Mouse (Mus musculus): Measurements from ENCODE around the gene Olfr508. TPM values are rescaled to one million over a fixed set of nuclear protein-coding genes. Genes with fewer than 3 reads are reported as not detected.
"Not testable (repeated sequence)": the region's sequence is repeated elsewhere in the genome, so short reads cannot be mapped to it uniquely, and the experiment has no call there.

Olfr508 gene
- polyA plus RNA-seq (2015; fragmentation: Nextera tagmentation; extraction: Ambion mirVana): not detected in 2 replicates

- H3K9ac ChIP-seq (replicated peaks): no peak within 1 kb of the TSS
- no peak within 1 kb of the TSS for H3K27ac ChIP-seq
- H3K27me3 ChIP-seq: no peaks in the 10 kb centered on the region
- H3K36me3 ChIP-seq: no peaks in the 10 kb centered on the region
- H3K4me2 ChIP-seq (replicated peaks): no peak within 1 kb of the TSS
- no peaks in the 10 kb centered on the region for H3K9me3 ChIP-seq
- H3K4me1 ChIP-seq (replicated peaks): no peaks in the 10 kb centered on the region
- ATAC-seq: no peak
- 89% methylated on average over 3 of the region's 3 CpGs for WGBS
- no peak within 1 kb of the TSS for H3K4me3 ChIP-seq (replicated peaks)
Observed at GRCm38 (mm10) chr7:108629694-108630093, at the start of gene Olfr508. Gene Olfr508 (plus strand): TSS chr7:108629994.

GRCm38 (mm10) chr7:108589797-108590196, 40.0 kb upstream of the Olfr508 start:
- WGBS: 88% methylated on average over 1 of the region's 1 CpGs
- no peaks in the 10 kb centered on the region for H3K36me3 ChIP-seq
- ATAC-seq: no peak
- no peak overlapping the region for H3K4me3 ChIP-seq (replicated peaks)
- no peaks in the 10 kb centered on the region for H3K4me1 ChIP-seq (replicated peaks)
- H3K9ac ChIP-seq (replicated peaks): no peak overlapping the region
- no peaks in the 10 kb centered on the region for H3K27me3 ChIP-seq
- no peaks in the 10 kb centered on the region for H3K9me3 ChIP-seq
- H3K4me2 ChIP-seq (replicated peaks): no peak overlapping the region
- H3K27ac ChIP-seq: no peak overlapping the region

- not testable (repeated sequence) for H3K27ac ChIP-seq
- WGBS: 73% methylated on average over 3 of the region's 3 CpGs
Observed at GRCm38 (mm10) chr7:108601916-108602315, 27.9 kb upstream of the Olfr508 start.

GRCm38 (mm10) chr7:108610487-108610886, 19.3 kb upstream of the Olfr508 start, which contains the start of gene Olfr506:
Gene Olfr506 (plus strand): TSS chr7:108610787.
- Histone ChIP-seq H3K4me1 (replicated peaks) (no peaks in the 10 kb centered on the region), H3K4me2 (replicated peaks) (no peak within 1 kb of the TSS), H3K27ac (no peak within 1 kb of the TSS), H3K4me3 (replicated peaks) (no peak within 1 kb of the TSS), H3K9me3 (no peaks in the 10 kb centered on the region), H3K9ac (replicated peaks) (no peak within 1 kb of the TSS), H3K36me3 (no peaks in the 10 kb centered on the region), H3K27me3 (no peaks in the 10 kb centered on the region)
- no peak for ATAC-seq

More at GRCm38 (mm10) chr7:108601916-108602315, 27.9 kb upstream of the Olfr508 start:
- not testable (repeated sequence) for H3K4me3 ChIP-seq (replicated peaks); H3K36me3 ChIP-seq; H3K27me3 ChIP-seq; H3K4me1 ChIP-seq (replicated peaks); H3K9me3 ChIP-seq; H3K4me2 ChIP-seq (replicated peaks); H3K9ac ChIP-seq (replicated peaks); ATAC-seq

- no peak overlapping the region for H3K4me3 ChIP-seq (replicated peaks)
- no peak overlapping the region for H3K4me2 ChIP-seq (replicated peaks)
- 78% methylated on average over 2 of the region's 2 CpGs for WGBS
- H3K27me3 ChIP-seq: no peaks in the 10 kb centered on the region
- no peak overlapping the region for H3K9ac ChIP-seq (replicated peaks)
- H3K9me3 ChIP-seq: no peaks in the 10 kb centered on the region
- no peak for ATAC-seq
- H3K36me3 ChIP-seq: no peaks in the 10 kb centered on the region
- H3K4me1 ChIP-seq (replicated peaks): no peaks in the 10 kb centered on the region
- no peak overlapping the region for H3K27ac ChIP-seq
Observed at GRCm38 (mm10) chr7:108614110-108614509, 15.7 kb upstream of the Olfr508 start.

- H3K27ac ChIP-seq; H3K9ac ChIP-seq (replicated peaks); H3K27me3 ChIP-seq; ATAC-seq; H3K4me3 ChIP-seq (replicated peaks); H3K4me1 ChIP-seq (replicated peaks); H3K36me3 ChIP-seq; H3K9me3 ChIP-seq; H3K4me2 ChIP-seq (replicated peaks): not testable (repeated sequence)
- 46% methylated on average over 3 of the region's 3 CpGs for WGBS
Observed at GRCm38 (mm10) chr7:108616781-108617180, 13.0 kb upstream of the Olfr508 start.

GRCm38 (mm10) chr7:108621514-108621913, 8.3 kb upstream of the Olfr508 start, which contains the start of gene Olfr507:
Gene Olfr507 (plus strand): TSS chr7:108621814.
- Histone ChIP-seq H3K4me2 (replicated peaks) (no peak within 1 kb of the TSS), H3K27me3 (no peaks in the 10 kb centered on the region), H3K4me3 (replicated peaks) (no peak within 1 kb of the TSS), H3K9me3 (no peaks in the 10 kb centered on the region), H3K27ac (no peak within 1 kb of the TSS), H3K36me3 (no peaks in the 10 kb centered on the region), H3K4me1 (replicated peaks) (no peaks in the 10 kb centered on the region), H3K9ac (replicated peaks) (no peak within 1 kb of the TSS)
- ATAC-seq: no peak
- WGBS: 82% methylated on average over 2 of the region's 2 CpGs

- no peaks in the 10 kb centered on the region for H3K9me3 ChIP-seq
- H3K4me3 ChIP-seq (replicated peaks): no peak within 1 kb of the TSS
- H3K36me3 ChIP-seq: no peaks in the 10 kb centered on the region
- H3K4me1 ChIP-seq (replicated peaks): no peaks in the 10 kb centered on the region
- H3K4me2 ChIP-seq (replicated peaks): no peak within 1 kb of the TSS
- no peak for ATAC-seq
- H3K9ac ChIP-seq (replicated peaks): no peak within 1 kb of the TSS
- H3K27ac ChIP-seq: no peak within 1 kb of the TSS
- no peaks in the 10 kb centered on the region for H3K27me3 ChIP-seq
Observed at GRCm38 (mm10) chr7:108651806-108652205, 22.0 kb downstream of the Olfr508 start, which contains the start of gene Olfr509. Gene Olfr509 (minus strand): TSS chr7:108651906.

GRCm38 (mm10) chr7:108662419-108662818, 32.6 kb downstream of the Olfr508 start:
- H3K27me3 ChIP-seq: no peaks in the 10 kb centered on the region
- H3K4me3 ChIP-seq (replicated peaks): no peak overlapping the region
- H3K27ac ChIP-seq: no peak overlapping the region
- ATAC-seq: no peak
- H3K4me2 ChIP-seq (replicated peaks): no peak overlapping the region
- H3K36me3 ChIP-seq: no peaks in the 10 kb centered on the region
- 85% methylated on average over 3 of the region's 3 CpGs for WGBS
- H3K4me1 ChIP-seq (replicated peaks): no peaks in the 10 kb centered on the region
- H3K9ac ChIP-seq (replicated peaks): no peak overlapping the region
- no peaks in the 10 kb centered on the region for H3K9me3 ChIP-seq

GRCm38 (mm10) chr7:108666118-108666517, 36.3 kb downstream of the Olfr508 start, which contains the start of gene Olfr510:
Gene Olfr510 (plus strand): TSS chr7:108666418.
- Histone ChIP-seq H3K27me3 (no peaks in the 10 kb centered on the region), H3K27ac (no peak within 1 kb of the TSS), H3K4me3 (replicated peaks) (no peak within 1 kb of the TSS), H3K36me3 (no peaks in the 10 kb centered on the region), H3K4me1 (replicated peaks) (no peaks in the 10 kb centered on the region), H3K4me2 (replicated peaks) (no peak within 1 kb of the TSS), H3K9ac (replicated peaks) (no peak within 1 kb of the TSS), H3K9me3 (no peaks in the 10 kb centered on the region)
- WGBS: 91% methylated on average over 1 of the region's 1 CpGs
- ATAC-seq: no peak

- Histone ChIP-seq H3K36me3 (no peaks in the 10 kb centered on the region), H3K4me2 (replicated peaks) (no peak overlapping the region), H3K9me3 (no peaks in the 10 kb centered on the region), H3K4me1 (replicated peaks) (no peaks in the 10 kb centered on the region), H3K9ac (replicated peaks) (no peak overlapping the region), H3K4me3 (replicated peaks) (no peak overlapping the region), H3K27me3 (no peaks in the 10 kb centered on the region), H3K27ac (no peak overlapping the region)
- ATAC-seq: no peak
- 77% methylated on average over 1 of the region's 1 CpGs for WGBS
Observed at GRCm38 (mm10) chr7:108671058-108671457, 41.3 kb downstream of the Olfr508 start.

GRCm38 (mm10) chr7:108678886-108679285, 49.1 kb downstream of the Olfr508 start:
- Histone ChIP-seq H3K4me2 (replicated peaks) (no peak overlapping the region), H3K4me3 (replicated peaks) (no peak overlapping the region), H3K4me1 (replicated peaks) (no peaks in the 10 kb centered on the region), H3K9me3 (no peaks in the 10 kb centered on the region; the same call in 1 of the 2 replicates), H3K9ac (replicated peaks) (no peak overlapping the region), H3K27me3 (no peaks in the 10 kb centered on the region), H3K27ac (no peak overlapping the region), H3K36me3 (no peaks in the 10 kb centered on the region)
- 87% methylated on average over 4 of the region's 4 CpGs for WGBS
- ATAC-seq: no peak

All from midbrain, embryonic 13.5 days (tissue).